Mouse (Mus musculus) kidney, adult 10 weeks (tissue): ENCODE results near the gene Secisbp2. TPM values are rescaled to one million over a fixed set of nuclear protein-coding genes. Genes with fewer than 3 reads are reported as not detected.

Experiments
- polyA plus RNA-seq: library from polyadenylated mRNA; stranded (reverse); fragments of 350-450 nt; fragmentation: Illumina TruSeq; extraction: RNeasy Lipid Tissue Mini Kit (QIAGEN cat#74804); gene quantifications from one replicate; pipeline ENCODE4 v1.2.3, GENCODE M21; 2014; ENCODE audit warnings: low read depth, low replicate concordance

The Secisbp2 gene
- 12.2 TPM for polyA plus RNA-seq

GRCm38 (mm10) chr13:51651408-51652064, at the start of gene Secisbp2:
Secisbp2 (plus strand) TSS chr13:51651697.

GRCm38 (mm10) chr13:51644829-51645789, 6.4 kb upstream of the Secisbp2 start, which contains the start of gene Cks2:
Cks2 (plus strand) TSS chr13:51645232.

Other genes starting within 250 kb of the Secisbp2 start
- gene S1pr3, start 243.1 kb upstream of the Secisbp2 start, polyA plus RNA-seq = 6.2 TPM
- gene Shc3, start 82.3 kb upstream of the Secisbp2 start, polyA plus RNA-seq = 0.16 TPM
- 189 TPM for gene Cks2, start 6.5 kb upstream of the Secisbp2 start, polyA plus RNA-seq
- gene Sema4d, start 142.1 kb downstream of the Secisbp2 start, polyA plus RNA-seq = 20.1 TPM
- not detected for gene Gadd45g, start 195.0 kb downstream of the Secisbp2 start, polyA plus RNA-seq